Mouse (Mus musculus) liver, postnatal 0 days (tissue): ENCODE results near the gene Riok1.

Experiments used
- CTCF ChIP-seq: sonication (generic); IDR thresholded peaks from 2 replicates; pipeline ENCODE4 v1.5.1; 2016; ENCODE audit warnings: antibody characterized with exemption, low read depth
- EP300 ChIP-seq: IDR thresholded peaks from 2 replicates; pipeline ENCODE4 v1.6.1; 2016; ENCODE audit warnings: antibody characterized with exemption, low read depth, mild to moderate bottlenecking

DNA sequence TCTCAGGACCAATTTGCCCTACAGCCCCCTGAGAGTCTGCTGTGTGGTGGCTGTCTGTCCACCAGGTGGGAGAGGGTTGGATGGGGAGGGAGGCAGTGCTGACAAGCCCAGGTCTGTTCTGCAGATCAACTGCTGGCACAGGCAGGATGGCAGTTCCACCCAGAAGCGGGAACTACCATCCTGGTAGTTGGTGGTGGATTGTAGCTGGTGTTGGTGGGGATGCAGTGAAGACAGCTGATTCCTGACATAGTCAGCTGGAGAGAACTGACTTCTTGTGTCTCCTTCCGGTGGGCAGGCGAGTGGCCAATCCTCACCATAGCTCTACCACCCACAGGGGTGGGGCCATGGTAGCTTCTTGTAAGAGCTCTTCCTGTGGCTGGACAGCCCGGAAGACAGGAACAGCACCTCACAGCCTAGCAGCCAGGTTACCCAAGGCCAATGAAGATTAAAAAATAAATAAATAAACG lies 26.3 kb upstream of the Riok1 start:
- no peak for TF ChIP-seq CTCF
- TF ChIP-seq EP300 = no peak
